Mouse (Mus musculus): ENCODE data around the gene Dpf3. TPM values are rescaled to one million over a fixed set of nuclear protein-coding genes. Genes with fewer than 3 reads are reported as not detected.

Dpf3 gene
- polyA plus RNA-seq, 1 experiment from 2014 or later: 20.7 TPM

- Histone ChIP-seq H3K4me2 (peak overlapping the region; percentile 7), H3K36me3 (no peaks in the 10 kb centered on the region), H3K4me3 (no peak overlapping the region), H3K9me3 (replicated peaks) (no peaks in the 10 kb centered on the region), H3K9ac (no peak overlapping the region), H3K27me3 (no peaks in the 10 kb centered on the region), H3K4me1 (replicated peaks) (peaks cover 30% of the 10 kb centered on the region), H3K27ac (peak overlapping the region; percentile 32)
- no peak for ATAC-seq (replicated peaks; ENCODE audit: insufficient number of reproducible peaks, insufficient read depth, low FRiP score, low read depth)
- 8% methylated on average over 6 of the region's 6 CpGs for WGBS
These were observed 20.7 kb downstream of the Dpf3 start for GRCm38 (mm10) chr12:83466508-83467430.

GRCm38 (mm10) chr12:83466053-83466452 lies 21.5 kb downstream of the Dpf3 start:
- no peaks in the 10 kb centered on the region for H3K36me3 ChIP-seq
- WGBS: 66% methylated on average over 4 of the region's 4 CpGs
- H3K4me3 ChIP-seq: no peak overlapping the region
- no peak overlapping the region for H3K9ac ChIP-seq
- H3K27ac ChIP-seq: 0 out of 2 replicates have a peak overlapping the region, but pooled peaks have one; percentile 3
- H3K27me3 ChIP-seq: no peaks in the 10 kb centered on the region
- ATAC-seq (replicated peaks; ENCODE audit: insufficient number of reproducible peaks, insufficient read depth, low FRiP score, low read depth): no peak
- no peak overlapping the region for H3K4me2 ChIP-seq
- peaks cover 22% of the 10 kb centered on the region for H3K4me1 ChIP-seq (replicated peaks)
- H3K9me3 ChIP-seq (replicated peaks): no peaks in the 10 kb centered on the region

- no peak overlapping the region for H3K4me2 ChIP-seq
- no peaks in the 10 kb centered on the region for H3K9me3 ChIP-seq (replicated peaks)
- no peak overlapping the region for H3K4me3 ChIP-seq
- 69% methylated on average over 3 of the region's 3 CpGs for WGBS
- no peak for ATAC-seq (replicated peaks; ENCODE audit: insufficient number of reproducible peaks, insufficient read depth, low FRiP score, low read depth)
- H3K36me3 ChIP-seq: no peaks in the 10 kb centered on the region
- H3K27me3 ChIP-seq: no peaks in the 10 kb centered on the region
- no peak overlapping the region for H3K27ac ChIP-seq
- no peak overlapping the region for H3K9ac ChIP-seq
- no peaks in the 10 kb centered on the region; the same call in none of the 2 replicates for H3K4me1 ChIP-seq (replicated peaks)
These were observed 27.2 kb downstream of the Dpf3 start for GRCm38 (mm10) chr12:83460272-83460671.

- no peak overlapping the region for H3K9ac ChIP-seq
- H3K9me3 ChIP-seq (replicated peaks): no peaks in the 10 kb centered on the region
- ATAC-seq (replicated peaks; ENCODE audit: insufficient number of reproducible peaks, insufficient read depth, low FRiP score, low read depth): no peak
- H3K27me3 ChIP-seq: no peaks in the 10 kb centered on the region
- WGBS: 44% methylated on average over 5 of the region's 5 CpGs
- peaks cover 20% of the 10 kb centered on the region for H3K4me1 ChIP-seq (replicated peaks)
- no peaks in the 10 kb centered on the region for H3K36me3 ChIP-seq
- H3K27ac ChIP-seq: no peak overlapping the region
- H3K4me2 ChIP-seq: no peak overlapping the region
- H3K4me3 ChIP-seq: no peak overlapping the region
These were observed 32.7 kb downstream of the Dpf3 start for GRCm38 (mm10) chr12:83454697-83455321.

GRCm38 (mm10) chr12:83451850-83452249 lies 35.7 kb downstream of the Dpf3 start:
- 51% methylated on average over 8 of the region's 8 CpGs for WGBS

GRCm38 (mm10) chr12:83450471-83450870 lies 37.0 kb downstream of the Dpf3 start:
- H3K27ac ChIP-seq: no peak overlapping the region
- 97% methylated on average over 1 of the region's 1 CpGs for WGBS
- peaks cover 28% of the 10 kb centered on the region for H3K4me1 ChIP-seq (replicated peaks)
- H3K4me2 ChIP-seq: no peak overlapping the region
- H3K4me3 ChIP-seq: no peak overlapping the region
- no peak for ATAC-seq (replicated peaks; ENCODE audit: insufficient number of reproducible peaks, insufficient read depth, low FRiP score, low read depth)
- H3K9me3 ChIP-seq (replicated peaks): no peaks in the 10 kb centered on the region
- H3K9ac ChIP-seq: no peak overlapping the region
- H3K27me3 ChIP-seq: no peaks in the 10 kb centered on the region
- H3K36me3 ChIP-seq: no peaks in the 10 kb centered on the region

More at GRCm38 (mm10) chr12:83451850-83452249, 35.7 kb downstream of the Dpf3 start:
- no peak overlapping the region for H3K27ac ChIP-seq
- H3K4me3 ChIP-seq: no peak overlapping the region
- H3K9ac ChIP-seq: no peak overlapping the region
- H3K27me3 ChIP-seq: no peaks in the 10 kb centered on the region
- no peaks in the 10 kb centered on the region for H3K36me3 ChIP-seq
- H3K4me2 ChIP-seq: no peak overlapping the region
- no peaks in the 10 kb centered on the region for H3K9me3 ChIP-seq (replicated peaks)
- peaks cover 24% of the 10 kb centered on the region for H3K4me1 ChIP-seq (replicated peaks)
- no peak for ATAC-seq (replicated peaks; ENCODE audit: insufficient number of reproducible peaks, insufficient read depth, low FRiP score, low read depth)

- H3K4me3 ChIP-seq: no peak overlapping the region
- H3K9me3 ChIP-seq (replicated peaks): no peaks in the 10 kb centered on the region
- H3K27me3 ChIP-seq: no peaks in the 10 kb centered on the region
- no peak overlapping the region for H3K9ac ChIP-seq
- peaks cover 28% of the 10 kb centered on the region for H3K4me1 ChIP-seq (replicated peaks)
- no peak for ATAC-seq (replicated peaks; ENCODE audit: insufficient number of reproducible peaks, insufficient read depth, low FRiP score, low read depth)
- no peak overlapping the region for H3K27ac ChIP-seq
- H3K36me3 ChIP-seq: no peaks in the 10 kb centered on the region
- no peak overlapping the region for H3K4me2 ChIP-seq
- WGBS: 83% methylated on average over 7 of the region's 7 CpGs
These were observed 38.3 kb downstream of the Dpf3 start for GRCm38 (mm10) chr12:83449202-83449601.

- Histone ChIP-seq H3K9ac (no peak overlapping the region), H3K36me3 (no peaks in the 10 kb centered on the region), H3K4me1 (replicated peaks) (peaks cover 14% of the 10 kb centered on the region), H3K4me3 (no peak overlapping the region), H3K27ac (peak overlapping the region; percentile 46), H3K27me3 (no peaks in the 10 kb centered on the region), H3K9me3 (replicated peaks) (no peaks in the 10 kb centered on the region), H3K4me2 (no peak overlapping the region)
- WGBS: 52% methylated on average over 6 of the region's 6 CpGs
- ATAC-seq (replicated peaks; ENCODE audit: insufficient number of reproducible peaks, insufficient read depth, low FRiP score, low read depth): 0 out of 2 replicates have a peak, but pooled peaks have one; percentile 31
These were observed 41.9 kb downstream of the Dpf3 start for GRCm38 (mm10) chr12:83445587-83445986.

- Histone ChIP-seq H3K27me3 (no peaks in the 10 kb centered on the region), H3K36me3 (no peaks in the 10 kb centered on the region), H3K4me1 (replicated peaks) (peaks cover 16% of the 10 kb centered on the region), H3K4me3 (no peak overlapping the region), H3K27ac (no peak overlapping the region), H3K9me3 (replicated peaks) (no peaks in the 10 kb centered on the region), H3K4me2 (no peak overlapping the region), H3K9ac (no peak overlapping the region)
- WGBS: 89% methylated on average over 2 of the region's 2 CpGs
- ATAC-seq (replicated peaks; ENCODE audit: insufficient number of reproducible peaks, insufficient read depth, low FRiP score, low read depth): no peak
These were observed 43.1 kb downstream of the Dpf3 start for GRCm38 (mm10) chr12:83444448-83444847.

- Histone ChIP-seq H3K27ac (no peak overlapping the region), H3K4me2 (no peak overlapping the region), H3K4me1 (replicated peaks) (peaks cover 14% of the 10 kb centered on the region), H3K27me3 (no peaks in the 10 kb centered on the region), H3K9ac (no peak overlapping the region), H3K9me3 (replicated peaks) (no peaks in the 10 kb centered on the region), H3K36me3 (no peaks in the 10 kb centered on the region), H3K4me3 (no peak overlapping the region)
- no peak for ATAC-seq (replicated peaks; ENCODE audit: insufficient number of reproducible peaks, insufficient read depth, low FRiP score, low read depth)
- WGBS: 85% methylated on average over 2 of the region's 2 CpGs
These were observed 49.5 kb downstream of the Dpf3 start for GRCm38 (mm10) chr12:83438002-83438401.

- no peak overlapping the region for H3K4me3 ChIP-seq
- H3K36me3 ChIP-seq: no peaks in the 10 kb centered on the region
- WGBS: 26% methylated on average over 10 of the region's 10 CpGs
- H3K4me1 ChIP-seq (replicated peaks): peaks cover 12% of the 10 kb centered on the region
- H3K27ac ChIP-seq: peak overlapping the region; percentile 56; the same call in 1 of the 2 replicates
- H3K4me2 ChIP-seq: no peak overlapping the region
- no peak for ATAC-seq (replicated peaks; ENCODE audit: insufficient number of reproducible peaks, insufficient read depth, low FRiP score, low read depth)
- H3K9ac ChIP-seq: no peak overlapping the region
- no peaks in the 10 kb centered on the region for H3K27me3 ChIP-seq
- H3K9me3 ChIP-seq (replicated peaks): no peaks in the 10 kb centered on the region
These were observed 53.4 kb downstream of the Dpf3 start for GRCm38 (mm10) chr12:83433987-83434698.

Data from heart, embryonic 15.5 days (tissue).